Mouse (Mus musculus) limb, embryonic 14.5 days (tissue): ENCODE results near the gene Hist1h4c. TPM values are rescaled to one million over a fixed set of nuclear protein-coding genes. Genes with fewer than 3 reads are reported as not detected.

Experiments used
- ATAC-seq: fragments of 200-750 bp; cut with Nextera tagmentation; 2 replicates; pipeline ENCODE4 v1.8.0; 2017; ENCODE audit warnings: low read depth, moderate number of reproducible peaks, moderate TSS enrichment; ENCODE audit not compliant: low FRiP score
- DNase-seq: peaks from one replicate; pipeline ENCODE4 v3.0.0-alpha.2; 2015; ENCODE audit warnings: low spot score
- H3K27ac ChIP-seq: fragments of 300-500 bp; sonication (generic); replicated peaks from 2 replicates; pipeline ENCODE4 v1.5.1; 2014; ENCODE audit warnings: low read depth, mild to moderate bottlenecking, low read length, moderate library complexity, mixed read lengths
- H3K27me3 ChIP-seq: fragments of 300-500 bp; sonication (generic); 2 replicates; pipeline ENCODE4 v1.6.1; 2014; ENCODE audit warnings: low read length, mixed read lengths; ENCODE audit not compliant: control insufficient read depth, insufficient read depth
- H3K36me3 ChIP-seq: fragments of 300-500 bp; sonication (generic); 2 replicates; pipeline ENCODE4 v1.6.1; 2014; ENCODE audit warnings: mild to moderate bottlenecking, low read length, moderate library complexity, mixed read lengths; ENCODE audit not compliant: control insufficient read depth, insufficient read depth
- H3K4me1 ChIP-seq: fragments of 300-500 bp; sonication (generic); 2 replicates; pipeline ENCODE4 v1.6.1; 2014; ENCODE audit warnings: antibody characterized with exemption, low read length, mixed read lengths; ENCODE audit not compliant: control insufficient read depth, insufficient read depth
- H3K4me2 ChIP-seq: fragments of 300-500 bp; sonication (generic); replicated peaks from 2 replicates; pipeline ENCODE4 v1.6.1; 2014; ENCODE audit warnings: low read depth, mild to moderate bottlenecking, low read length, moderate library complexity; ENCODE audit not compliant: severe bottlenecking
- H3K4me3 ChIP-seq: fragments of 300-500 bp; sonication (generic); replicated peaks from 2 replicates; pipeline ENCODE4 v1.5.1; 2014; ENCODE audit warnings: low read length
- H3K9ac ChIP-seq: fragments of 300-500 bp; sonication (generic); 2 replicates; pipeline ENCODE4 v1.6.1; 2014; ENCODE audit warnings: mild to moderate bottlenecking, low read depth, low read length, moderate library complexity; ENCODE audit not compliant: severe bottlenecking
- H3K9me3 ChIP-seq: fragments of 300-500 bp; sonication (generic); 2 replicates; pipeline ENCODE4 v1.6.1; 2016; ENCODE audit warnings: low read length; ENCODE audit not compliant: control insufficient read depth
- POLR2A ChIP-seq: fragments of 200-500 bp; IDR thresholded peaks from 2 replicates; pipeline ENCODE4 v1.8.0; 2012; ENCODE audit warnings: inconsistent platforms, mild to moderate bottlenecking, moderate library complexity, borderline replicate concordance; ENCODE audit not compliant: insufficient read depth, insufficient read length; ENCODE audit errors: extremely low read depth
- WGBS: fragments of 180-500 bp; shearing (Covaris S2); extraction: QIAGEN DNeasy Blood & Tissue Kit; methylation state at CpG from one replicate; pipeline ENCODE4 v1.1.7; 2014; 5-methylcytosine and 5-hydroxymethylcytosine counted together
- polyA plus RNA-seq, 2 experiments: library from polyadenylated mRNA; depleted of rRNA in 1 of 2; stranded (reverse) in 1 of 2; unstranded in 1 of 2; fragments of >200 nt; fragmentation: Nextera tagmentation in 1 of 2; extraction: Ambion mirVana in 1 of 2; gene quantifications; 2 replicates each; pipeline versions ENCODE4 v1.2.1 to v1.2.3; 2012 to 2014

The Hist1h4c gene
- polyA plus RNA-seq, 2 experiments, result 8.7 to 10.0 TPM

DNA sequence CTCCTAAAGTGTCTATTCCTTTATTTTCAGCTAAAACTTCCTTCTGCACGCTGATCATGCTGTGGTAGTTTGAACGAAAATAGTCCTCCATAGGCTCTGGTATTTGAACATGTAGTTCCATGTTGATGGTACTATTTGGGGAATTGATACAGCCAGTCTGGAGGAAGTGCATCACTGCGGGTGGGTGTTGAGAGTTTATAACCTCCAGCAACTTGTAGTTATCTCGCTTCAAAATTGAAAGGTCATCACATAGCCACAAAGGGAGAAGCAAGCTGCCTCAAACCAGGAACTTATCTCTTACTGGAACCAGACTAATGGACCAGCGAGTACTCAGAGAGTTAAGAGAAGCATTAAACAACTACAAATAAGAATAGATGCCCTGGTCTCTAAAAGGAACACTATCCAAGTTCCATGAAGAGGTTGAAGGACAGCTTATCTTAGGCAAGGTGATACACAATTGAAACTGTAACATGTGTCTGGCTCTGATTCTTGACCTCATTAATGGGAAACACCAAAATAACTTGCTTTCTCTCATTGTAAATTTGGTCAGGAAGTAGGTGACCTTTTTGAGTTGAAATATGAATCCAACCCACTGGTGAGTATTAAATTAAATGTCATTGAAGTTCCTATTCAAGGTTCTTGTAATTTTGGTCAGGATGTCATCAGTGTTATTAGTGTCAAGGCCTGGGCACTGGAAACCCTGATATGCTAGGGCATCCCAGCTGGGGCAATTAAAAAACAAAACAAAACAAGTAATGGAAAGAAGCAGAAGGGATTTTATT lies 18.2 kb upstream of the Hist1h4c start:
- no peak for TF ChIP-seq POLR2A
- H3K9ac ChIP-seq, result no peak overlapping the region
- H3K4me2 ChIP-seq, result no peak overlapping the region
- ATAC-seq (no peak), DNase-seq (no peak)
- H3K36me3 ChIP-seq, result no peaks in the 10 kb centered on the region
- H3K27ac ChIP-seq, result no peak overlapping the region
- no peak overlapping the region for H3K4me3 ChIP-seq
- WGBS, result 83% methylated on average over 5 of the region's 5 CpGs
- 0 out of 2 replicates have a peak, but pooled peaks cover 5% of the 10 kb centered on the region for H3K4me1 ChIP-seq
- no peaks in the 10 kb centered on the region for H3K9me3 ChIP-seq
- no peaks in the 10 kb centered on the region for H3K27me3 ChIP-seq

DNA sequence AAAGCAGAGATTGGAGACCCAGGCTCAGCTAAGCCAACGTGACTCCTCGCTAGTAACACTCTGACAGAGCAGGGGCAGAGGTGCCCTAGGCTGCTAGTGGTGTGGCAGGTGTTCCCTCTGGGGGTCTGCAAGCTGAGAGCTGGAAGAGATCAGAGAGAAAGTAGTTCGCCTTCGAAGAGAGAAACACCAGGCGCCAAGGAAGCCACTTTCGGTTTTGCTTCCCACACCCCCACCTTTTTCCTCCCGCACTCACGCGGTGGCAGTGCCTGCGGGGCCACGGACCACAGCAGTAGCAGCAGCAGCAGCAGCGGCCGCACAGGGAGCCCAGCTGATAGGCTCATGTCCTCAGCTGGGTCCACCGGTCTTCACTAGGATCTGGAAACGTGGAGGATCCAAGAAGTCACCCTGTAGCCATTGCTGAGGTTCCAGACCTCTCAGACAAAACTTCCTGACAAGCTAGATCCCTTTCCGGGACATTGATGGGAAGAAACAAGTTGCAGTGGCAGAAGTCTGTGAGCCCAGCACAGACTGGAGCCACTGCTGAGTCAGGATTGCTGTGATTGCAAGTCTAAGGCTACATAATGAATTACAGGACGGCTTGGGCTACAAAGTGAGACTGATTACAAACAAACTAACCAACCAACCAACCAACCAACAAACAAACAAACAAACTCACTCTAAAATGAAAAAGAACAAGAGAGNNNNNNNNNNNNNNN lies 12.3 kb upstream of the Hist1h4c start, which contains the start of gene Hfe:
Hfe (minus strand) TSS at position 481 of the 716 bp plus-strand sequence.
- 2% methylated on average over 17 of the region's 17 CpGs for WGBS

DNA sequence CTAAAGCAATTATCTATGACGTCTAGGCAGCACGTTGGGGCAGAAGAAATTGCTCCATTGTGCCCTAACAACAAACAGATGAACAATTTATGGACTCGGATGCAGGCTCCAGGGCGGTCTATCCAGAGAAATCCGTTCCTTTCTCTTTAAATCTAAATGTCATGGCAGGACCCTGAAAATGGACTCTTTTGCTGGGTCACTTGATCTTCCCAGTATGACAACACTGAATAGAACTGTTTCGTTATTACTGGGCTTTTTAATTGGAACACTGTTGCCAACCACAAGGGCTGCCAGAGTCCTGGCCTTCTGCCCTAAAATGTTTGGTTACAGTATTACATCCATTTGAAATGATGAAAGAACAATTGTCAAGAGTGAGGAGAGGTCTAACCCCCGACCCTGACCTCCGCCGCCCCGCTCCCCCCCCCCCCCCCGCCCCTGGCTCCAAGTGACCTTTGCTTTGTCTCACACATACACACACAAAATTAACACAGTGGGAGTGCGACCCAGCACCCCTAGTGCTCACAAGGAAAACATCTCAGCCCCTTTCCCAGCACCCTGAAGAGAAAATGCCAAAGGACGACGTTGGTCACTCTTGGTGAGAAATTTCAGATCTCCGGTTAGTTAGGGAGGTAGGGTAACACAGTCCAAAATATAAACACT lies 11.6 kb upstream of the Hist1h4c start:
- Histone ChIP-seq H3K9ac (peak overlapping the region; percentile 57), H3K27me3 (no peaks in the 10 kb centered on the region), H3K27ac (no peak overlapping the region), H3K4me3 (peak overlapping the region; percentile 39), H3K4me1 (peaks cover 10% of the 10 kb centered on the region), H3K36me3 (no peaks in the 10 kb centered on the region), H3K9me3 (no peaks in the 10 kb centered on the region), H3K4me2 (peak overlapping the region; percentile 64)
- 16% methylated on average over 15 of the region's 15 CpGs for WGBS
- DNase-seq (no peak), ATAC-seq (peak; percentile 21; the same call in 1 of the 2 replicates)
- TF ChIP-seq POLR2A, result no peak

More for the DNA sequence above, 12.3 kb upstream of the Hist1h4c start, which contains the start of gene Hfe:
- TF ChIP-seq POLR2A, result no peak
- no peak within 1 kb of the TSS; the same call in 1 of the 2 replicates for H3K27ac ChIP-seq
- H3K9ac ChIP-seq, result peak within 1 kb of the TSS; percentile 57
- no peaks in the 10 kb centered on the region for H3K36me3 ChIP-seq
- peak; percentile 42; the same call in 1 of the 2 replicates for ATAC-seq
- peak within 1 kb of the TSS; percentile 39 for H3K4me3 ChIP-seq
- no peaks in the 10 kb centered on the region for H3K27me3 ChIP-seq
- no peaks in the 10 kb centered on the region for H3K9me3 ChIP-seq
- peak; percentile 36 for DNase-seq
- peak within 1 kb of the TSS; percentile 64 for H3K4me2 ChIP-seq
- H3K4me1 ChIP-seq, result peaks cover 10% of the 10 kb centered on the region

DNA sequence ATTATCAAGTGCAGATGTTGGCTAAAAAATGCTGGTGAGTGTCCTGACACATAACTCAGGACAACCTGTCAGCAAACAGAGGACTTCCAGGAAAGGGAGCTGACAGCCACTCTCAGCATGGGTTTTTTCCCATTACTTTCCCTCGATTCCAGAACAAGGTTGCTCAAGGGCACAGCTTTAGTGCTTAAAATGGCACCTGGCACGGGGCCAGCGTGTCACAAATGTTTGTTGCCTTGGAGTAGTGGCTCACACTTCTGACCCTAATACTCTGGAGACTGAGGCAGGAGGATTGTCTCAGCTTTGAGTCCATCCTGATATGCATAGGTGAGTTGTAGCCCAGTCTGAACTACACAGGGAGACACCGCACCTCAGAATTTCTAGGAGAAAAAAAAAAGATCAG lies 10.4 kb upstream of the Hist1h4c start:
- H3K36me3 ChIP-seq, result no peaks in the 10 kb centered on the region

DNA sequence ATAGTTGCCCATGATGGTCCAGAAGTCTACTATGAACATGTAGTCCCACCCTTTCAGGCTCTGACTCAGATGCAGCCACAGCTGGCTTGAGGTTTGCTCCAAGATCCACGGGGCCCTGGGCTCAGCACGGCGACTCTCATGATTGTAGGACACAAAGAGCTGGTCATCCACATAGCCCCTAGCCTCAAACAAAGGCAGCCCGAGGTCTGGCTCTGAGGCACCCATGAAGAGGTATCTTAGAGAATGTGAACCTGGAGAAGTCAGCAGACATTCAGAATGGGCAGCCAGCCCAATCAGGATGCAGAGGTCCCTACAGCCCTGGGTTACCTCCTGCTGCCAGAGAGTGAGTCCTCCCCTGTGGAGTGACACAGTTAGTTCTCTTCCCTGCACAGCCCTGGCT lies 9.8 kb upstream of the Hist1h4c start:
- ATAC-seq (no peak), DNase-seq (no peak)
- Histone ChIP-seq H3K36me3 (no peaks in the 10 kb centered on the region), H3K27ac (no peak overlapping the region), H3K4me3 (no peak overlapping the region), H3K9ac (no peak overlapping the region), H3K27me3 (no peaks in the 10 kb centered on the region), H3K9me3 (no peaks in the 10 kb centered on the region), H3K4me1 (peaks cover 10% of the 10 kb centered on the region), H3K4me2 (no peak overlapping the region)
- WGBS, result 80% methylated on average over 4 of the region's 4 CpGs
- no peak for TF ChIP-seq POLR2A

More for the DNA sequence above, 10.4 kb upstream of the Hist1h4c start:
- no peaks in the 10 kb centered on the region for H3K27me3 ChIP-seq
- H3K4me2 ChIP-seq, result no peak overlapping the region
- TF ChIP-seq POLR2A, result no peak
- H3K9me3 ChIP-seq, result no peaks in the 10 kb centered on the region
- peaks cover 10% of the 10 kb centered on the region for H3K4me1 ChIP-seq
- H3K27ac ChIP-seq, result no peak overlapping the region
- WGBS, result 62% methylated on average over 4 of the region's 4 CpGs
- DNase-seq (no peak), ATAC-seq (no peak)
- H3K9ac ChIP-seq, result no peak overlapping the region
- H3K4me3 ChIP-seq, result no peak overlapping the region
